Mouse (Mus musculus) CH12.LX (cell line): ENCODE results near the gene Lrrn2. TPM values are rescaled to one million over a fixed set of nuclear protein-coding genes. Genes with fewer than 3 reads are reported as not detected.

Experiments
- DNase-seq: peaks from one replicate; pipeline ENCODE4 v3.0.0-alpha.2; 2013; ENCODE audit errors: extremely low read depth
- H3K27ac ChIP-seq: 2 replicates; pipeline ENCODE4 v1.5.1; 2012; ENCODE audit warnings: low read depth, mild to moderate bottlenecking, control low read depth, moderate library complexity; ENCODE audit not compliant: insufficient read depth
- H3K27me3 ChIP-seq: replicated peaks from 2 replicates; pipeline ENCODE3; 2012; ENCODE audit warnings: inconsistent platforms
- H3K36me3 ChIP-seq, 2 experiments: replicated peaks in 1 of 2; 2 replicates each; pipeline versions ENCODE3 to v1.6.1; 2012; ENCODE audit warnings: inconsistent platforms in 1 of 2, low read length in 1 of 2, mild to moderate bottlenecking in 1 of 2, mixed read lengths in 1 of 2, moderate library complexity in 1 of 2; ENCODE audit not compliant: control insufficient read depth in 1 of 2, insufficient read depth in 1 of 2
- H3K4me1 ChIP-seq, 2 experiments: 2 replicates each; pipeline ENCODE4 v1.6.1; 2012; ENCODE audit warnings: inconsistent platforms in 1 of 2, moderate library complexity in 1 of 2; ENCODE audit not compliant: insufficient read depth in 2 of 2, control insufficient read depth in 1 of 2
- H3K4me2 ChIP-seq: 2 replicates; pipeline ENCODE4 v1.6.1; 2012; ENCODE audit warnings: low read depth, mild to moderate bottlenecking, control low read depth; ENCODE audit not compliant: poor library complexity, insufficient read depth, severe bottlenecking
- H3K4me3 ChIP-seq, 3 experiments: fragments of 150-350 bp in 1 of 3; sonication (generic) in 1 of 3; replicated peaks in 1 of 3; 2 replicates each; pipeline versions ENCODE3 to v1.5.1; 2011 to 2012; ENCODE audit warnings: low read depth in 2 of 3, low read length in 2 of 3, mild to moderate bottlenecking in 2 of 3, moderate library complexity in 2 of 3, control low read depth in 1 of 3, improper control_type of control experiment in 1 of 3, inconsistent platforms in 1 of 3, mixed read lengths in 1 of 3; ENCODE audit not compliant: poor library complexity in 1 of 3
- H3K79me2 ChIP-seq: replicated peaks from 2 replicates; pipeline ENCODE4 v1.6.1; 2012; ENCODE audit warnings: mild to moderate bottlenecking, moderate library complexity; ENCODE audit not compliant: control insufficient read depth, poor library complexity, insufficient read depth, severe bottlenecking; ENCODE audit errors: extremely low read depth
- H3K9ac ChIP-seq: 2 replicates; pipeline ENCODE4 v1.6.1; 2012; ENCODE audit warnings: low read depth, mild to moderate bottlenecking, control low read depth, moderate library complexity; ENCODE audit not compliant: insufficient read depth
- H3K9me3 ChIP-seq: replicated peaks from 2 replicates; pipeline ENCODE3; 2012; ENCODE audit warnings: low read length, inconsistent platforms, mixed read lengths
- BHLHE40 ChIP-seq: IDR thresholded peaks from 2 replicates; pipeline ENCODE4 v1.6.1; 2011; ENCODE audit warnings: mild to moderate bottlenecking, low read depth, low read length, improper control_type of control experiment
- CHD1 ChIP-seq: IDR thresholded peaks from 2 replicates; pipeline ENCODE4 v1.6.1; 2012; ENCODE audit warnings: low read depth, low read length, improper control_type of control experiment, inconsistent platforms
- CTCF ChIP-seq, 2 experiments: IDR thresholded peaks in 1 of 2; conservative IDR thresholded peaks in 1 of 2; 2 replicates each; pipeline ENCODE4 v1.5.1; 2011 to 2012; ENCODE audit warnings: low read depth in 2 of 2, low read length in 2 of 2, improper control_type of control experiment in 1 of 2, inconsistent platforms in 1 of 2, mild to moderate bottlenecking in 1 of 2, moderate library complexity in 1 of 2
- EP300 ChIP-seq: IDR thresholded peaks from 2 replicates; pipeline ENCODE4 v1.6.1; 2011; ENCODE audit warnings: low read length, improper control_type of control experiment
- ETS1 ChIP-seq: conservative IDR thresholded peaks from 2 replicates; pipeline ENCODE4 v1.6.1; 2012; ENCODE audit warnings: low read depth, mild to moderate bottlenecking, inconsistent platforms, low read length, improper control_type of control experiment, moderate library complexity
- IRF4 ChIP-seq: IDR thresholded peaks from 2 replicates; pipeline ENCODE4 v1.6.1; 2014; ENCODE audit warnings: low read depth, mild to moderate bottlenecking, inconsistent platforms, low read length, improper control_type of control experiment
- JUND ChIP-seq: conservative IDR thresholded peaks from 2 replicates; pipeline ENCODE4 v1.6.1; 2011; ENCODE audit warnings: low read depth, low read length, improper control_type of control experiment
- KAT2A ChIP-seq: IDR thresholded peaks from 2 replicates; pipeline ENCODE4 v1.6.1; 2012; ENCODE audit warnings: low read length, improper control_type of control experiment, inconsistent platforms; ENCODE audit not compliant: insufficient replicate concordance
- MAFK ChIP-seq: IDR thresholded peaks from 2 replicates; pipeline ENCODE4 v1.6.1; 2011; ENCODE audit warnings: low read length, improper control_type of control experiment; ENCODE audit not compliant: insufficient replicate concordance
- MAX ChIP-seq: IDR thresholded peaks from 2 replicates; pipeline ENCODE4 v1.6.1; 2011; ENCODE audit warnings: low read length, improper control_type of control experiment
- MAZ ChIP-seq: IDR thresholded peaks from 2 replicates; pipeline ENCODE4 v1.6.1; 2012; ENCODE audit warnings: low read depth, mild to moderate bottlenecking, inconsistent platforms, low read length, improper control_type of control experiment, moderate library complexity
- MEF2A ChIP-seq: IDR thresholded peaks from 2 replicates; pipeline ENCODE4 v1.6.1; 2014; ENCODE audit warnings: low read depth, mild to moderate bottlenecking, inconsistent platforms, low read length, improper control_type of control experiment, borderline replicate concordance
- PAX5 ChIP-seq: IDR thresholded peaks from 2 replicates; pipeline ENCODE4 v1.6.1; 2012; ENCODE audit warnings: low read length, inconsistent platforms, mixed read lengths
- POLR2AphosphoS2 ChIP-seq: IDR thresholded peaks from 2 replicates; pipeline ENCODE4 v1.6.1; 2011; ENCODE audit warnings: low read depth, low read length, improper control_type of control experiment
- SIN3A ChIP-seq: IDR thresholded peaks from 2 replicates; pipeline ENCODE4 v1.6.1; 2012; ENCODE audit warnings: low read length, improper control_type of control experiment, inconsistent platforms
- SMC3 ChIP-seq: IDR thresholded peaks from 2 replicates; pipeline ENCODE4 v1.6.1; 2011; ENCODE audit warnings: low read depth, low read length, improper control_type of control experiment
- TCF12 ChIP-seq: IDR thresholded peaks from 2 replicates; pipeline ENCODE4 v1.6.1; 2014; ENCODE audit warnings: low read depth, mild to moderate bottlenecking, inconsistent platforms, low read length, improper control_type of control experiment
- USF2 ChIP-seq: conservative IDR thresholded peaks from 2 replicates; pipeline ENCODE4 v1.6.1; 2011; ENCODE audit warnings: low read depth, low read length, improper control_type of control experiment
- ZKSCAN1 ChIP-seq: IDR thresholded peaks from 2 replicates; pipeline ENCODE4 v1.6.1; 2012; ENCODE audit warnings: low read depth, inconsistent platforms, low read length, improper control_type of control experiment, borderline replicate concordance
- ZNF384 ChIP-seq: IDR thresholded peaks from 2 replicates; pipeline ENCODE4 v1.6.1; 2012; ENCODE audit warnings: low read depth, low read length, improper control_type of control experiment, inconsistent platforms
- dilution Hi-C: fragments of 300-500 bp; cut with MboI; formaldehyde crosslinking; loops from 2 replicates; pipeline ENCODE4 v1.14.3; 2020; ENCODE audit warnings: low sequenced_read_pairs; ENCODE audit not compliant: extremely low pct_unique_long_range_greater_than_20kb, extremely low pct_ligation_motif_present
- in situ Hi-C: fragments of 300-500 bp; cut with MboI; formaldehyde crosslinking; loops from 3 replicates; pipeline ENCODE4 v1.14.3; 2019; ENCODE audit warnings: low sequenced_read_pairs, low pct_ligation_motif_present, low pct_unique_long_range_greater_than_20kb, mixed read lengths
- polyA plus RNA-seq: library from polyadenylated mRNA; unstranded; fragments of >175 nt; gene quantifications from 2 replicates; pipeline ENCODE4 v1.2.1, GENCODE M21; 2012; ENCODE audit warnings: low read depth; ENCODE audit not compliant: insufficient read length
- total RNA-seq, 2 experiments: library from RNA; depleted of rRNA; stranded (reverse); fragments of 300-350 nt in 1 of 2; fragments of >200 nt in 1 of 2; gene quantifications; 2 replicates each; pipeline ENCODE4 v1.2.3; 2012 to 2014

Lrrn2 gene
- total and polyA plus RNA-seq, 3 experiments = not detected

GRCm38 (mm10) chr1:132844088-132844804, 35.8 kb upstream of the Lrrn2 start:
- dilution Hi-C loops = no loop called here
- no peak overlapping the region for H3K4me3 ChIP-seq
- H3K9me3 ChIP-seq = no peaks in the 10 kb centered on the region

DNA sequence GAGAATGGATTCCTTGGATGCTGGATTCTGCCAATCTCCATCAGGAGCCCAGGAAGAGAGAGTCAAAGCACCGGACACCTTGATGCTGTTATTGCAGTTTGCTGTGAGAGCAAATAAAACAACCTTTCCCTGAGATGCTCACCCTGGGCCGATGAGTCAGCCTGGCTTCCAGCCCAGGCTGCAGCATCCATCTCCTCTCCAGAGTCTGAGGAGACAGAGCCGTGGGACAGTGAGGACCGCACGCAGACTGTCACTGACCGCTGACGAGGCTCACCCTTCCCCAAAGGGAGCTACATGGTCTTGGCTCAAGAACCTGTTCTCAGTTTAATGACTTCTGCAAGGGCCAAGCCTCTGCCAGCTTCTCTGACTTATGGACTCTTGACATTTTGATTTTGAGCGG, 34.3 kb upstream of the Lrrn2 start:
- H3K79me2 ChIP-seq = no peaks in the 10 kb centered on the region
- no peak overlapping the region for H3K4me3 ChIP-seq
- H3K4me1 ChIP-seq = no peaks in the 10 kb centered on the region
- no peak overlapping the region for H3K27ac ChIP-seq
- DNase-seq = no peak
- dilution Hi-C loops = no loop called here
- H3K9ac ChIP-seq = no peak overlapping the region
- no peaks in the 10 kb centered on the region for H3K36me3 ChIP-seq
- in situ Hi-C loops = no loop called here
- H3K4me2 ChIP-seq = no peak overlapping the region
- peaks cover 74% of the 10 kb centered on the region for H3K27me3 ChIP-seq
- no peaks in the 10 kb centered on the region for H3K9me3 ChIP-seq
- TF ChIP-seq TCF12 = no peak
- no peak for TF ChIP-seq MAFK
- TF ChIP-seq EP300 = no peak
- no peak for TF ChIP-seq PAX5
- no peak for TF ChIP-seq IRF4
- no peak for TF ChIP-seq MAX
- TF ChIP-seq SIN3A = no peak
- TF ChIP-seq SMC3 = no peak
- no peak for TF ChIP-seq CHD1
- no peak for TF ChIP-seq KAT2A
- TF ChIP-seq JUND = no peak
- TF ChIP-seq ETS1 = no peak
- TF ChIP-seq CTCF (conservative IDR thresholded peaks at IDR 0.05 in 1 of 2, IDR thresholded peaks at IDR 0.05 in 1 of 2; ENCODE audit: low read depth in 2 of 2, low read length in 2 of 2) = no peak
- no peak for TF ChIP-seq MAZ
- no peak for TF ChIP-seq BHLHE40

More at GRCm38 (mm10) chr1:132844088-132844804, 35.8 kb upstream of the Lrrn2 start:
- H3K4me2 ChIP-seq = no peak overlapping the region
- no peak overlapping the region for H3K27ac ChIP-seq
- H3K79me2 ChIP-seq = no peaks in the 10 kb centered on the region
- H3K9ac ChIP-seq = no peak overlapping the region
- in situ Hi-C loops = no loop called here
- H3K36me3 ChIP-seq = no peaks in the 10 kb centered on the region
- no peaks in the 10 kb centered on the region for H3K4me1 ChIP-seq
- TF ChIP-seq MEF2A = no peak
- TF ChIP-seq POLR2AphosphoS2 = no peak
- TF ChIP-seq ETS1 = no peak
- TF ChIP-seq EP300 = no peak
- no peak for TF ChIP-seq BHLHE40
- no peak for TF ChIP-seq ZKSCAN1
- no peak for TF ChIP-seq ZNF384
- TF ChIP-seq USF2 = no peak
- no peak for DNase-seq
- peaks cover 83% of the 10 kb centered on the region for H3K27me3 ChIP-seq
